Mouse (Mus musculus): Measurements from ENCODE around the gene Slc39a10.

DNA sequence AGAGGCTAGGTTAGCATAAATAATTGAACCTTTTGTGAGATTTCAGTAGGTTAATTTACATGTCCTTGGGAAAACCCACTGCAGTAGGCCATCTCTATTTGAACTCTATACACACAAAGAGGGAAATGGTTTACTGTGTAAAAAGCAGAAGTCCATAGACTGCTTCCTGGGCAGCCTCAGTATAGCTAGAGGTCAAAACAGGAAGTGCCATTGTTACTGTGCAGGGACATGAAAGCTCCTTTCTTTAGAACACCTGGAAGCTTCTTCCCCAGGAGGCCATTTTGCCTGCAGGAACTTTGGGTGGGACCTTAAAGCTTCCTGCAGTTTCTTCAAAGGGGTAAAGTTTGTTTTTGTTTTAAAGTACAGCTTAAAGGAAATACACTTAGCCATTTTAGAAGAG lies 29.0 kb upstream of the Slc39a10 start:
- TF ChIP-seq CTCF (IDR thresholded peaks at IDR 0.05; ENCODE audit: extremely low read depth, insufficient read depth, low read length), result no peak
- no peak for TF ChIP-seq POLR2A (IDR thresholded peaks at IDR 0.05; ENCODE audit: extremely low read depth, insufficient read depth, low read length)
